Mouse (Mus musculus): ENCODE data around the gene Adamts12.

GRCm38 (mm10) chr15:11053678-11054439 is 10.7 kb upstream of the Adamts12 start:
- TF ChIP-seq POLR2A (IDR thresholded peaks at IDR 0.05; ENCODE audit: borderline replicate concordance, extremely low read depth, insufficient read depth, insufficient read length, poor library complexity, severe bottlenecking) (no peak), CTCF (IDR thresholded peaks at IDR 0.05; ENCODE audit: borderline replicate concordance, extremely low read depth, insufficient read depth, insufficient read length) (no peak)

All from brain, embryonic 14.5 days (tissue).